Mouse (Mus musculus): ENCODE measurements at regions not wholly inside any gene's neighbourhood (a gene's known extent, or its start where the extent isn't known, plus 50 kb on each side); places are given as distances from the start of the nearest gene placed in this dataset.

DNA sequence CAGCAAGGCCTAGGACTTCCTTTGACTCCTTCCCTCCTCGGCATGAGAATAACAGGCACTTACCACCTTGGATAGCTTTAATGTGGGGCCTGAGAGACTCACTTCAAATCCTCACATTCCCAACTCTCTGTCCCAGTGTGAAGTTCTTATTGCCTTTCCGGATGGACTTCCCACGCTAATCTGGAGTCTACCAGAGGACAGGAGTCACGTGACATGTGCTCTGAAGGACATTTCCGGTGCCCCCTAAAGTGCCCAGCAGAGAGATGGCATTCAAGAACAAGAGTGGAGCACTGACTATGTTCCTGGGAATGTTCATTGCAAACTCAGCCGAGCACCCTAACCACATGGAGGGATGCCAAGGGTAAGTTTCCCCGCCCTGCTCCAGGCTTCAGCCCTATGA lies 257.0 kb upstream of the Msx2 start:
- H3K4me2 ChIP-seq (ENCODE audit: low read length): no peak overlapping the region
- no peaks in the 10 kb centered on the region for H3K9me3 ChIP-seq (ENCODE audit: control insufficient read depth, low read length)
- ATAC-seq (replicated peaks; ENCODE audit: low FRiP score, low TSS enrichment, low read depth): no peak
- no peak overlapping the region for H3K27ac ChIP-seq (ENCODE audit: low read depth)
- DNase-seq (ENCODE audit: low spot score): no peak
- H3K36me3 ChIP-seq (ENCODE audit: control insufficient read depth, insufficient read depth, low read length): no peaks in the 10 kb centered on the region
- H3K4me3 ChIP-seq (ENCODE audit: low read depth, low read length): no peak overlapping the region
- no peak overlapping the region for H3K9ac ChIP-seq (ENCODE audit: low read length)
- 92% methylated on average over 7 of the region's 7 CpGs for WGBS
- H3K27me3 ChIP-seq (replicated peaks; ENCODE audit: control insufficient read depth, insufficient read depth, low read length): no peaks in the 10 kb centered on the region
- no peaks in the 10 kb centered on the region for H3K4me1 ChIP-seq (replicated peaks; ENCODE audit: control insufficient read depth, insufficient read depth, low read length)

DNA sequence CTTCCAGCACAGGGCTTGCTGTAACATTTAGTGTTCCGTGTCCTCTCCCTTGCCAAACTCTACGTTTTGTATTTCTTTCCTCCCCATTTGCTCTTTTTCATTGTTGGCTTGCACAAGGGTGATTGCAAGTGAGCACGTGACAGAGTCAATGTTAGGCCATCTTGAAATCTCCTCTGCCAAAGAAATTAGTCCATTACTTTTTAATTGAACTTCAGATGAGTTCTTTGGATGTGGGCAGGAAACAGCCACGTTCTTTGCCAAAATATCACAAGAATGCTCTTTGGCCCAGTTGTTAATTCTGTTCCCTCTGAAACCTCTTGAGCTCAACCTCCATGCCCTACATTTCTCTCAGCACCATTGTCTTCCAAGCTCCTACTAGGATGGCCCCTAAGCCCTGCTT lies 253.2 kb upstream of the Msx2 start:
- 90% methylated on average over 4 of the region's 4 CpGs for WGBS
- H3K9ac ChIP-seq (ENCODE audit: low read length): no peak overlapping the region
- DNase-seq (ENCODE audit: low spot score) (no peak), ATAC-seq (replicated peaks; ENCODE audit: low FRiP score, low TSS enrichment, low read depth) (no peak)
- no peaks in the 10 kb centered on the region for H3K9me3 ChIP-seq (ENCODE audit: control insufficient read depth, low read length)
- no peak overlapping the region for H3K27ac ChIP-seq (ENCODE audit: low read depth)
- H3K4me2 ChIP-seq (ENCODE audit: low read length): no peak overlapping the region
- no peaks in the 10 kb centered on the region for H3K36me3 ChIP-seq (ENCODE audit: control insufficient read depth, insufficient read depth, low read length)
- no peak overlapping the region for H3K4me3 ChIP-seq (ENCODE audit: low read depth, low read length)
- H3K4me1 ChIP-seq (replicated peaks; ENCODE audit: control insufficient read depth, insufficient read depth, low read length): no peaks in the 10 kb centered on the region
- H3K27me3 ChIP-seq (replicated peaks; ENCODE audit: control insufficient read depth, insufficient read depth, low read length): no peaks in the 10 kb centered on the region

DNA sequence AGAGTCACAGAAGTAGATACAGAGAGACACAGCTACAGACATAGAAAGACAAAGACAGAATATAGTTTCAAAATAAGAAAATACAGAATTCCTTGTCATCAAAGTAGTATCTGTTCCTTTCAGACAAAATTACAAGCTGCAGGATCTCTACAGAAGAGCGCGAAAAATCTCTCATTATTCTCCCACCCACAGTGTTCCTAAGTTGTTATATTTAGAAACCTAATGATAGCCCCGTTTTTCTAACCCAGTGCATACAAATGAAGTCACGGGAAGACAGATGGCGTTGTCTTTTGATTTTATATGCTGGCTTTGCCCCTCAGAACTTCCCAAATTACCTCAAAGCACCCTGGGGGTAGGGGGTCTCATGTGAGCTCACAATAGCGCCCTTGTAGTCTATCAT lies 250.0 kb upstream of the Msx2 start:
- WGBS: 71% methylated on average over 6 of the region's 6 CpGs
- no peak for DNase-seq (ENCODE audit: low spot score)
- no peaks in the 10 kb centered on the region for H3K9me3 ChIP-seq (ENCODE audit: control insufficient read depth, low read length)
- no peaks in the 10 kb centered on the region for H3K27me3 ChIP-seq (replicated peaks; ENCODE audit: control insufficient read depth, insufficient read depth, low read length)
- H3K36me3 ChIP-seq (ENCODE audit: control insufficient read depth, insufficient read depth, low read length): no peaks in the 10 kb centered on the region
- H3K4me1 ChIP-seq (replicated peaks; ENCODE audit: control insufficient read depth, insufficient read depth, low read length): no peaks in the 10 kb centered on the region
- no peak overlapping the region for H3K27ac ChIP-seq (ENCODE audit: low read depth)
- H3K4me3 ChIP-seq (ENCODE audit: low read depth, low read length): no peak overlapping the region
- no peak for ATAC-seq (replicated peaks; ENCODE audit: low FRiP score, low TSS enrichment, low read depth)
- H3K4me2 ChIP-seq (ENCODE audit: low read length): no peak overlapping the region
- no peak overlapping the region for H3K9ac ChIP-seq (ENCODE audit: low read length)

DNA sequence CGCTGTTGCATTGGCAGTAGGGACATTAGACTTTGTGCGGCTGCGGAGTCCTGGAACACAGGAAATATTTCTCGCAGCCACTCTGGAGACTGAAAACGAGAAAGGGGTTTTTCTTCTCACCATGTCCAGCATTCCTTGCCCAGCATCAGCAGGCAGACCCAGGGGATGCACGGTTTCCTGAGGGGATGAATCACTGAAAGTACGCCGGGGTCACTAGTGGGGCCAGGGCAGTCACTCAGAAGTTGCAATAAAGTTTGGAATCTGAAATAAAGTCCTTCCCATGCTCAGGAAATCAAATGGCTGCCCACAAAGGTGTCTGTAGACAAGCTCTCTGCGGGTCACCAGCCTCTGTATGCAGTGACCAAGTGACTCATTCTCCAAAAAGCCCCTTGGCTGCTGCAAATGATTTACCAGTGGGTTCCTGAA lies 248.2 kb upstream of the Msx2 start:
- Histone ChIP-seq H3K4me2 (ENCODE audit: low read length) (no peak overlapping the region), H3K4me3 (ENCODE audit: low read depth, low read length) (no peak overlapping the region), H3K9ac (ENCODE audit: low read length) (no peak overlapping the region), H3K27me3 (replicated peaks; ENCODE audit: control insufficient read depth, insufficient read depth, low read length) (no peaks in the 10 kb centered on the region), H3K27ac (ENCODE audit: low read depth) (no peak overlapping the region), H3K36me3 (ENCODE audit: control insufficient read depth, insufficient read depth, low read length) (no peaks in the 10 kb centered on the region), H3K9me3 (ENCODE audit: control insufficient read depth, low read length) (no peaks in the 10 kb centered on the region), H3K4me1 (replicated peaks; ENCODE audit: control insufficient read depth, insufficient read depth, low read length) (no peaks in the 10 kb centered on the region)
- 60% methylated on average over 9 of the region's 9 CpGs for WGBS
- no peak for DNase-seq (ENCODE audit: low spot score)
- no peak for ATAC-seq (replicated peaks; ENCODE audit: low FRiP score, low TSS enrichment, low read depth)

DNA sequence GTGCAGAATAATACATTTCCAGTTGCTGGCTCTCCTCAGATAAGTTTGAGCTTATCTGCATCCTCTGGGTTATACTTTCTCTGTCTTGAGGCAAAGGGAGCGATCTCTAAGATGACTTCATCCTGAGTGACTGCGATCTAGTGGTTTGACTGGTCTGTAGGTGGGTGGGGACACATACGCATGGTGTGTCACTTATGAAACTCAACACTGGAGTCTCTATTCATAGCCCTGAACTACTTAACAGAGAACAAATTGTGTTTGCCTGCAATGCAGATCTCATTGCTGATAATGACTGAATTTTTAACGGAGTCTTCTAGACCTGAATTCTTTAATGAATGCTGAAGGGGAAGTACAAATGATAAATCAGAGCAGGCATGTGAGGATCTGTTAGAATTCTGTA lies 244.7 kb upstream of the Msx2 start:
- Histone ChIP-seq H3K9ac (ENCODE audit: low read length) (no peak overlapping the region), H3K4me2 (ENCODE audit: low read length) (no peak overlapping the region), H3K9me3 (ENCODE audit: control insufficient read depth, low read length) (no peaks in the 10 kb centered on the region), H3K4me3 (ENCODE audit: low read depth, low read length) (no peak overlapping the region), H3K4me1 (replicated peaks; ENCODE audit: control insufficient read depth, insufficient read depth, low read length) (no peaks in the 10 kb centered on the region), H3K36me3 (ENCODE audit: control insufficient read depth, insufficient read depth, low read length) (no peaks in the 10 kb centered on the region), H3K27ac (ENCODE audit: low read depth) (no peak overlapping the region), H3K27me3 (replicated peaks; ENCODE audit: control insufficient read depth, insufficient read depth, low read length) (no peaks in the 10 kb centered on the region)
- ATAC-seq (replicated peaks; ENCODE audit: low FRiP score, low TSS enrichment, low read depth) (no peak), DNase-seq (ENCODE audit: low spot score) (no peak)
- WGBS: 76% methylated on average over 4 of the region's 4 CpGs

DNA sequence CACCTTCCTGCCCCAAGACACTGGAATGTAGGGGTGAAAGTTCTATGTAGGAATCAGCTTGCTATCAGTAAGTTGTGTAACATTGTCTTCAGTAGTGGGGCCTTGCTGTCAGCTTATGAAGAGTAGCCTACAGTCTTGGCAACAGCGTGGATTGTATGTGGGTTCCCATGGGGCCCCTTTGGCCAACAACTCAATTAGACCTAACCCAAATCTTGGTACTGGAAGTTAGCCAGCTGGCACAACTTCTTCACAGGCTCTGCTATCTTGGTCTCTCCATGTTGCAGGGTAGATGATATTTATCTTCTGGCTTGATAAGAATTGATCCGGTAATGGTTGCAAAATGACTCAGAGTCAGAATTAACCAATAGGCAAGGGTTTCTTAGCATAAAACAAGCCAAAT lies 244.2 kb upstream of the Msx2 start:
- no peak for ATAC-seq (replicated peaks; ENCODE audit: low FRiP score, low TSS enrichment, low read depth)
- 74% methylated on average over 2 of the region's 2 CpGs for WGBS
- no peak for DNase-seq (ENCODE audit: low spot score)

DNA sequence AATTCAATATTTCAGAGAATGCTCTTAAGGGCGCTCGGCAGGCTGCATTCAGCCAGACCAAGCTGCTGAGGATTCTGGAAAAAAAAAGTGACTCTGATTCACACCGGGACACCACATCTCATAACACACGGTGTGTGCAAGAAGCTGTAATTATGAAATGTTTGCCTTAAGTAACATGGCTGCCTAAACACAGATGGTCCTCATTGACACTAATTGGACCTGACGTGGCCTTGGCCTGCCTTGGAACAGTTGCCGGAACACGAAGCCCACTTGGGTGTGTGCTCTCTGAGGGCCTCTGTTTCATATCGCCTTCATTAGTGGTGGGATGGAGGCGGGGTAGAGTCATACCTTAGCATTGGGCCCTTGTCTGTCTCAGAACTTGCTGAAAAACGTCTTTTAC lies 236.2 kb upstream of the Msx2 start:
- Histone ChIP-seq H3K4me3 (ENCODE audit: low read depth, low read length) (no peak overlapping the region), H3K4me1 (replicated peaks; ENCODE audit: control insufficient read depth, insufficient read depth, low read length) (no peaks in the 10 kb centered on the region), H3K36me3 (ENCODE audit: control insufficient read depth, insufficient read depth, low read length) (no peaks in the 10 kb centered on the region), H3K27me3 (replicated peaks; ENCODE audit: control insufficient read depth, insufficient read depth, low read length) (no peaks in the 10 kb centered on the region), H3K4me2 (ENCODE audit: low read length) (no peak overlapping the region), H3K9ac (ENCODE audit: low read length) (no peak overlapping the region), H3K27ac (ENCODE audit: low read depth) (no peak overlapping the region), H3K9me3 (ENCODE audit: control insufficient read depth, low read length) (no peaks in the 10 kb centered on the region)
- WGBS: 60% methylated on average over 10 of the region's 10 CpGs
- no peak for ATAC-seq (replicated peaks; ENCODE audit: low FRiP score, low TSS enrichment, low read depth)
- no peak for DNase-seq (ENCODE audit: low spot score)

More for the DNA sequence above, 244.2 kb upstream of the Msx2 start:
- no peaks in the 10 kb centered on the region for H3K4me1 ChIP-seq (replicated peaks; ENCODE audit: control insufficient read depth, insufficient read depth, low read length)
- no peak overlapping the region for H3K27ac ChIP-seq (ENCODE audit: low read depth)
- no peaks in the 10 kb centered on the region for H3K36me3 ChIP-seq (ENCODE audit: control insufficient read depth, insufficient read depth, low read length)
- no peaks in the 10 kb centered on the region for H3K9me3 ChIP-seq (ENCODE audit: control insufficient read depth, low read length)
- no peak overlapping the region for H3K4me3 ChIP-seq (ENCODE audit: low read depth, low read length)
- no peaks in the 10 kb centered on the region for H3K27me3 ChIP-seq (replicated peaks; ENCODE audit: control insufficient read depth, insufficient read depth, low read length)
- H3K9ac ChIP-seq (ENCODE audit: low read length): no peak overlapping the region
- no peak overlapping the region for H3K4me2 ChIP-seq (ENCODE audit: low read length)

DNA sequence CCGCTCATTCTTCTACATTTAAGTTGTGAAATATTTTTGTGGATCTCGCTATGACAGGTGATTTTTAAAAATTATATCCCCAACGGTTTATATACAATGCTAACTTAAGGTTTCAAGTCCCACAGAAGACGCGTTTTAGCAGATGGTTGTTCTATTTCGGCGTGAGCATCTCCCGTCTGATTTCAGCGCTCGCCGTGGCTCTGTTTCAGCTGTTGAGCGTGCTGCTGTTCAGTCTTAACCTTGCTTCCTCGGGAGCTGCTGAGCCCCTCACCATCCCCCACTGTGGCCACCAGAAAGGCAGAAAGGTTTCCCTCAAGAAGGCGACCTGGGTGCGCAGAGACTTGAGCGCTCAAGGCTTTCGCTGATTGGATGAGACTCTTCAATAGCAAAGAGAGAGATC lies 234.7 kb upstream of the Msx2 start:
- Histone ChIP-seq H3K4me3 (ENCODE audit: low read depth, low read length) (no peak overlapping the region), H3K9ac (ENCODE audit: low read length) (no peak overlapping the region), H3K27ac (ENCODE audit: low read depth) (no peak overlapping the region), H3K4me1 (replicated peaks; ENCODE audit: control insufficient read depth, insufficient read depth, low read length) (no peaks in the 10 kb centered on the region), H3K36me3 (ENCODE audit: control insufficient read depth, insufficient read depth, low read length) (no peaks in the 10 kb centered on the region), H3K27me3 (replicated peaks; ENCODE audit: control insufficient read depth, insufficient read depth, low read length) (no peaks in the 10 kb centered on the region), H3K9me3 (ENCODE audit: control insufficient read depth, low read length) (no peaks in the 10 kb centered on the region), H3K4me2 (ENCODE audit: low read length) (no peak overlapping the region)
- ATAC-seq (replicated peaks; ENCODE audit: low FRiP score, low TSS enrichment, low read depth) (no peak), DNase-seq (ENCODE audit: low spot score) (no peak)
- WGBS: 83% methylated on average over 17 of the region's 17 CpGs

DNA sequence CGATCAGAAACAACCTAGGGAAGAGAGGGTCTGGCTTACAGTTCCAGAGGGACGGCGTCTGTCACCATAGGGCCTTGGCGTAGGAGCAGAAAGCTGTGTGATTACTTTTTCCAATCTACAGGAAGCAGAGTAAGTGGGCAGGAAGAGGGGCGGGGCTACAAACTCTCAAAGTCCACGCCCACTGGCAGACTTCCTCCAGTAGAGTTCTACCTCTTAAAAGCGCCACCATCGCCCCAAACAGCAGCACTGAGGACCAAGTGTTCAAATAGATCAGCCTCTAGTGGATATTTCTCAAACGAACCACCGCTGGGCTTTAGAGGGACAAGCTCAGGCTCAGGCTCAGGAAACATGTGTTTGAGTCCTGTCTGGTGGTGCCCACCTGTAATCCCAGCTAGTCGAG lies 231.2 kb upstream of the Msx2 start:
- no peak overlapping the region for H3K27ac ChIP-seq (ENCODE audit: low read depth)
- DNase-seq (ENCODE audit: low spot score) (no peak), ATAC-seq (replicated peaks; ENCODE audit: low FRiP score, low TSS enrichment, low read depth) (no peak)
- H3K4me3 ChIP-seq (ENCODE audit: low read depth, low read length): no peak overlapping the region
- no peaks in the 10 kb centered on the region for H3K36me3 ChIP-seq (ENCODE audit: control insufficient read depth, insufficient read depth, low read length)
- no peaks in the 10 kb centered on the region for H3K4me1 ChIP-seq (replicated peaks; ENCODE audit: control insufficient read depth, insufficient read depth, low read length)
- H3K9me3 ChIP-seq (ENCODE audit: control insufficient read depth, low read length): no peaks in the 10 kb centered on the region
- no peak overlapping the region for H3K4me2 ChIP-seq (ENCODE audit: low read length)
- H3K9ac ChIP-seq (ENCODE audit: low read length): no peak overlapping the region
- H3K27me3 ChIP-seq (replicated peaks; ENCODE audit: control insufficient read depth, insufficient read depth, low read length): no peaks in the 10 kb centered on the region
- 83% methylated on average over 11 of the region's 11 CpGs for WGBS
